Mouse (Mus musculus): ENCODE data around the gene Ceacam10.
A peak's percentile ranks its signal among the peaks of the same experiment; 100 is the strongest.

Ceacam10 gene

GRCm38 (mm10) chr7:24776918-24777317 lies at the start of gene Ceacam10:
TSS of gene Ceacam10 (plus strand) at chr7:24777206.
- DNase-seq: peak; percentile 3

DNA sequence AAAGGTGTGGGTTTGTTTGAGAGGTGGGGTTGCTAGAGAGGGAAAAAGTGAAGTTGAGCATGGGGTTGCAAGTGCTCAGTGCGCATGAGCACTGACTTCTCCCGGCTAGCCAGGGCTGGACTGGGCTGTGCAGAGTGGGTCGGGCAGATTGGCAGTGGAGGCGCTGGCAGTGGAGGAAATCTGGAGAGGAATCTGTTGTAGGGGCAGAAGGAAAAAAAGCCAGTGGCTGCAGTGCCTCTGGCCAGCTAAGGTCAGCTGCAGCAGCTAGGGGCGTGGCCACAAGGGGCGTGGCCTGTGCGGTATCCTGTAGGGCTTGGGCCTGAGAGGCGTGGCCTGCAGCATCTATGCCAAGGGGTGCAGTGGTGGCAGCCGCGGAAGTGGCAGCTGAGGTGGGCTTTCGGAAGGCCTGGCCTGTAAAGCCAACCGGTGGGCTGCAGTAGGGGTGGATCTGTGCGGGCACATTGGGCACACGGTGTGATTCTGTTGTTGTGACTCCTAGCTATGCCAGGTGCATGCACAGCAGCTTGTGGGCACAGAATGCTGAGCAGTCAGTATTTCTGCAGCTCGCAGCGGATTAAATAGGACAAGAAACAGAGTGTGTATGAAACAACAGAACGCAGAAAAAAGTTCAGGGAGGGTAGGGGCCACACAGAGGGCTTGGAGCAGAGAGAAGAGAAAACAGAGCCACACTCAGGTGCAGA lies 40.9 kb upstream of the Ceacam10 start:
- DNase-seq: peak; percentile 12

GRCm38 (mm10) chr7:24750695-24751094 lies 26.3 kb upstream of the Ceacam10 start:
- DNase-seq: no peak

- DNase-seq: no peak
Observed at GRCm38 (mm10) chr7:24751610-24752009, 25.4 kb upstream of the Ceacam10 start.

GRCm38 (mm10) chr7:24753476-24753875 lies 23.5 kb upstream of the Ceacam10 start:
- DNase-seq: no peak

- DNase-seq: no peak
Observed at GRCm38 (mm10) chr7:24758520-24758919, 18.5 kb upstream of the Ceacam10 start.

DNA sequence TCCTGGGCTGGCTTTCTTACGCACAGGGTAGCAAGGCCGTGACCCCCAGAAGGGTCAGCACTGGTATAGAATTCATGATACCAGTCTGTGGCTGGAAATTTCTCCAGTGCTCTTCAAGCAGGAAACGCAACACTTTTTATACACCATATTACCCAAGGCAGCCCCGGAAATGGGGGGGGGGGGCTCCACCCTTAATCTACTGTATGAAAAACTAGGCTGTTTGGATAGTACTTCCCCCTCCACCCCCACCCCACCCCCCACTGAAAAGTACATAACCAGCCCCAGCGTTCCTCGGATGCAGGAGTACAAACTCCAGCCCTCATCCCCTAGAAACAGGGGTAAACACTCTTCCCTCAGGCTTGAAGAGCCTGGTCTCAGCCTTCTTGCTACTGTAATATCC lies 16.8 kb upstream of the Ceacam10 start, which contains the start of gene Cd177:
Gene Cd177, minus strand, starts transcription at position 101 of the 400 bp plus-strand sequence.
- DNase-seq: no peak

- no peak for DNase-seq
Observed at GRCm38 (mm10) chr7:24761161-24761560, 15.8 kb upstream of the Ceacam10 start.

DNA sequence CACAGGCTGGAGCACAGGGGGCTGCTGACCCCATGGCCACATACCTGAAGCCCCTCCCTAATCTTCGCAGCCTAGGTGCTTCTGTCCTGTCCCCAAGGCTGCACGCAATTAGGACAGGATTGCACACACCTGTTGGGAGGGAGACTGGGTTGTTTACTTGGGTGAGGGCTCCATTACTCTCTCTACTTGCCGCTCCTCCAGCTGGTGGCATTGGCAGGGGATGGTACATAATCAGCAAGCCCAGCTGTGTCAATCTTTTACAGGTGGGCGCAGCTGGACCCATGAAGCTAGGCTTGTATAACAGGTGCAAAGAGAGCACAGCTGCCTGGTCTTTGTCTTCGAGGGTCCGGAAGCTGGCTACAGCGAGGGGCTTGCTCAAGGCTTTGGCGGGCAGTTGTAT lies 14.4 kb upstream of the Ceacam10 start:
- no peak for DNase-seq

- no peak for DNase-seq
Observed at GRCm38 (mm10) chr7:24771361-24771760, 5.6 kb upstream of the Ceacam10 start.

DNA sequence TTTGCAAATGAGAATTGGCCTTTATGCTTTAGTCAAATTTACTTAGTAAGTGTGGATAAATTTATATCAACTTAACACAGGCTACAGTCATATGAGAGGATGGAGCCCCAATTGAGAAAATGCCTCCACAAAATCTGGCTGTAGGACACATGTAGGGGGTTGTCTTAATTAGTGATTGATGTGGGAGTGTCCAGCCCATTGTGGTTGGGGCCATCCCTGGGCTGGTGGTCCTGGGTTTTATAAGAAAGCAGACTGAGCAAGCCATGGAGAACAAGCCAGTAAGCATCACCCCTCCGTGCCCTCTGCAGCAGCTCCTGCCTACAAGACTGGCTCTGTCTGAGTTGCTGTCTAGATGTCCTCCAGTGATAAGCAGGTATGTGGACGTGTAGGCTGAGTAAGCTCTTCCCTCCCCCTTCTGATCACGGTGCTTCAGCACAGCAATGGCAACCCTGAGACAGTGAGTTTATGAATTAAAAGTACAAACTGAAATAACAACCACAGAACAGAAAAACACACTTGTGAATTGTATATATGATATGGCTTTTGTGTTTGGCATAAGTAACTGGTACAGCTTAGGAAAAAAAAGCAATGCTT lies 3.0 kb upstream of the Ceacam10 start:
- DNase-seq: no peak

DNA sequence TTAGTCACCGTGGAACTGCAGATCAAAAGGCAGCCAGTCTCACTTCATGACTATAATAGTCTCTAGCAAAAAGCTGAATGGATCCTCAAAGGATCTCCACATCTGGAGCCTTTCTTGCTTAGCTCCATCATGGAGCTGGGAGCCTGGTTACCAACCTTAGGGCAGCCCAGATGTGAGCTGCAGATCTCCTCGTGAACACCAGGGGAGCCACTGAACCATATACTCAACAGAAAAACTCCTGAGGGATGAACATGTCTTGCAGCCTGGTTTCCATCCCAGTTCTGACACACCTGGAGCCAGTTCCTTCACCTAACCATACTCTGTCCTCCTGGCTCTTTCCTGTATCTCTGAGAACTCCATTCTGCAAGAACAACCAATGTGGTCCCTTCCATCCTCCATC lies 861 bp upstream of the Ceacam10 start:
- DNase-seq: no peak

GRCm38 (mm10) chr7:24797918-24798317 lies 20.9 kb downstream of the Ceacam10 start:
- no peak for DNase-seq

DNA sequence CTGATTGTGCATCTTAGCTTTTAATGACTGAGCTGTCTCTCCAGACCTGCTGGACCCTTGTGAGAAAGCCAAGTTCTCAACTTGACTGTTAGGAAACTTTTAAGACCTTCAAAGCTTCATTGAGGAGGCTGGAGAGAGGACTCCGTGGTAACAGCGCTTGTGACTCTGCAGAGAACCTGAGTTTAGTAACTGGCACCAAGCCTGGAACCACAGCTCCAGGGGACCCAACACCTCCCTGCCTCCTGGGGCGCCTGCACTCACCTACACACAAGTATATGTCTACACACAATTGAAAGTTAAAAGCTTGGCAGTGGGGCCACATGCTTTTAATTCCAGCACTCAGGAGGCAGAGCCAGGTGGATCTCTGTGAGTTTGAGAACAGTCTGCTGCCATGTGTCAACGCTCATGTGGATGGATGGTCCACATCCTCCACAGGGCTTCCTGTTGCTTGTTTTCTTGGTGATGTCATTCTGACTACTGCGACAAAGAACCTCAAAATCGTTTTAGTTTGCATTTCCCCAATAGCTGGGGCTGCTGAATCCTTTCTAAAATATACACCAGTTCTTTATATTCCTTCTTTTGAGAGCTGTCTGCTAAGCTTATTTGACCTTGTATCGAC lies 25.3 kb downstream of the Ceacam10 start:
- no peak for DNase-seq

GRCm38 (mm10) chr7:24804826-24805225 lies 27.8 kb downstream of the Ceacam10 start:
- DNase-seq: no peak

DNA sequence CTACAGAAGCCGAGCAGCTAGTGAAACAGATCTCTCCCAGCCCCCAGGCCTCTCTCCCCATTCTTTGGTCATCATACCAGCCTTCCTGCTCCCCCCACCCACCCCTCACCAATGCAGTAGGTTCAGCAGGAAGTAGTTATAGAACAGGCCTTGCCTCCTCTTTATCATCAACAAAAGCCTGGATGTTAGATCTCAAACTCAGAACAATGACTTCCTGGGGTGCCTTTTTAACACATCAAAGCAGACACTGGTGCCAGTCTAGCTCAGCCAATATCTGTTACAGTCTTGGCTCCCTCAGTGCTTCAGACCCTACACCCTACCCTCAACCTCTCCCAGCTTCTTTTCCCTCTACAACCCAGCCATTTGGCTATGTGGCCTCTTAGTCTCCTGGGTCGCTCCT lies 32.0 kb downstream of the Ceacam10 start:
- no peak for DNase-seq

DNA sequence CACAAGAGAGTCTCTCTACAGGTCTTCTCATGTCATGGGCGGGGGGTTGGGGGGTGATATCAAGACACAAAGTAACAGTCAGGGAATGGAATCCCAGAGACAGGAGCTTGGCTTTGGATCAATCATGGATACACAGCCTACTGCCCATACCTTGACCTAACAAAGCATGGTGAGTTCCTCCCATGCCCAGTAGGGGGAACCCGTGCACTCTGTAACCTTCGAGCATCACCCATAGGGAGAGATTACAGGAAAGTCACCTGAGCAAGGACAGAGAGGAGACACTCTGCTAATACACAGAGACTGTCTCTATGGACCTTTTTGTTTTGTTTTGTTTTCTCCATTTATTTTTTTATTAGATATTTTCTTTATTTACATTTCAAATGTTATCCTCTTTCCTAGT lies 40.5 kb downstream of the Ceacam10 start:
- peak; percentile 83 for DNase-seq

GRCm38 (mm10) chr7:24824452-24824851 lies 47.4 kb downstream of the Ceacam10 start:
- no peak for DNase-seq

- no peak for DNase-seq
Observed at GRCm38 (mm10) chr7:24827181-24827580, 50.2 kb downstream of the Ceacam10 start.
